Mouse (Mus musculus) ovary, postnatal 10 days (tissue): Measurements from ENCODE around the gene Abl1.

Experiments
- DNase-seq: peaks from one replicate; pipeline ENCODE4 v3.0.0; 2022; ENCODE audit warnings: low spot score

The Abl1 gene

GRCm38 (mm10) chr2:31745741-31746243 lies 57.6 kb downstream of the Abl1 start:
- no peak for DNase-seq

- no peak for DNase-seq
Measured at GRCm38 (mm10) chr2:31746835-31747234, 58.7 kb downstream of the Abl1 start.

GRCm38 (mm10) chr2:31749046-31749709 lies 61.0 kb downstream of the Abl1 start:
- DNase-seq = no peak

DNA sequence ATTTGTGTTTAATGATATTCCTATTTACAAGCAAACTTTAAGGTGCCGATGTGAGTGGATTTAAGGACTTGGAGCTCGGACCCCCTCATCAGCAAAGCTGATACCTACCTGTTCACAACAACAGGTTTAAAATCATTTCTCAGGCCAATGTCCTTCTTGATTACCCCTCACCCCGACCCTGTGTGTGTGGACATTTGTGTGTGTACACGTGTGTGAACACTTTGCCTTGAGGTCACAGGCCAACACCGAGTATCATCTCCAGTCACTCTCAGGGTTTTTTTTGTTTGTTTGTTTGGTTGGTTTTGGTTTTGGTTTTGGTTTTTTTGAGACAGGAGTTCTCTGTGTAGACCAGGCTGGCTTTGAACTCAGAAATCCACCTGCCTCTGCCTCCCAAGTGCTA lies 62.0 kb downstream of the Abl1 start:
- DNase-seq = no peak

DNA sequence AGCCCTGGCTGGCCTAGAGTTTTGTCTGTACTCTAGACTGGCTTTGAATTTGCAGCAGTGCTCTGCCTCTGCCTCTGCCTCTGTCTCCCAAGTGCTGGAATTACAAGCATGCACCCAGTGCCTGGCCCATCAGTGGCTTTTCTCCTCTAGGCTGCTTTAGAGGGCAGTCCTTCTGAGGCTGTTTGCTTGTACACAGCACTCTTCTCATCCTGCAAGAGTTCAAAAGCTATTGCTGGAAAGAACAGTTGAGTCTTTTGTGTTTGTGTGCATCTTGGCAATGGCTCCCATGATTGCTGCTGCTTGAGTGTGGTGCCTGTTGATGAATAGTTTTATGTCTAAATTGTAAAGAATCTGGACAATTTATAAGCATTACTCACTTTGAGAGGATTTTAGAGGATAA lies 69.3 kb downstream of the Abl1 start:
- no peak for DNase-seq

GRCm38 (mm10) chr2:31758966-31759365 lies 70.8 kb downstream of the Abl1 start:
- no peak for DNase-seq

DNA sequence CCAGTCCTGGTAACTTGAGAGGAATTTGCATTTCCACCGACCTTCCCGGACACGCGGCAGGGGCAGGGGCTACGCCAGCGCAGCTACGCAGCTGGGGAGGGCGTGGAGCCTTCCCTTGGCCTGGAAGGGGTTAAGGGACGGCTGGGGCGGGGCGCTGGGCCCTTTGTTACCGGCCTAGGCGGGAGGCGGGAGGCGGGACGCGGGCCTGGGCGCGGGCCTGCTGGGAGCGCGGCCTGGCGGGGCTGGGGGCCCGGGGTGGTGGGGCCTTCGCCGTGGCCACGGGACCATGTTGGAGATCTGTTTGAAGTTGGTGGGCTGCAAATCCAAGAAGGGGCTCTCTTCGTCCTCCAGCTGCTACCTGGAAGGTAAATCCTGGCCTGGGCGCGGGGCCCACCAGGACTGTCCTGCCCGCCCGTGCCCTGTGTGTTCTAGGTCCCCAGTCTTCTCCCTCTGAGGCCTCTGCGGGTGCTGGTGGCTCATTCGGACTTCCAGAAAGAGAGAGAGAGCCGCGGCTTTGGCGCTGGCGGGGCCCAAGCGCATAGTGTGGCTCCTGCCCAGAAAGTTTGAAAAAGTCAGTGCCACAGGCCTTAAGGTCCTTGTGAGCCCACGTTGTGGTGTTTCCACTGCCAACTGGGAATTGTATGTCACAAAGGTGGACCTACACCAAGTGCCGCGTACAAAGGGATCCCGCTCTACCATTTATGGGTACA lies 71.7 kb downstream of the Abl1 start:
- peak; percentile 82 for DNase-seq

- DNase-seq = no peak
Measured at GRCm38 (mm10) chr2:31760486-31760885, 72.3 kb downstream of the Abl1 start.

DNA sequence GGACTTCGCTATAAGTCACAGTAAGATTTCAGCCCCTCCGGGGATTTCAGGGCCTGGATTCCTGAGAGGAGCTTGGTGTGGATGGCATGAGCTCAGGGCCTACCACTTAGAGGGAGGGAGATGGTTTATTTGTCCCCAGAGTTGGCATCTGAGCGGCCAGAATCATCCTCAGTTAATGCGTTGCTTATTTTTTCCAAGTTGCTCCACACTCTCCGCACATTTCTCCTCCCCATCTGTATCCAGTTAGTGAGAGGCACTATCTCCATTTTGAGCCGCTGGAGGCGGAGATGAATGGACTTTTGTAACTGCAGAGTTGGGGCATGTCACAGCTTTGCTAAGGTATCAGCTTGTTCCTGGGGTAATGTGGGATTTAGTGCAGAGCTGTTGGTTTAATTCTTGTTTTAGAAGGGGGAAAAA lies 72.9 kb downstream of the Abl1 start:
- DNase-seq = no peak

DNA sequence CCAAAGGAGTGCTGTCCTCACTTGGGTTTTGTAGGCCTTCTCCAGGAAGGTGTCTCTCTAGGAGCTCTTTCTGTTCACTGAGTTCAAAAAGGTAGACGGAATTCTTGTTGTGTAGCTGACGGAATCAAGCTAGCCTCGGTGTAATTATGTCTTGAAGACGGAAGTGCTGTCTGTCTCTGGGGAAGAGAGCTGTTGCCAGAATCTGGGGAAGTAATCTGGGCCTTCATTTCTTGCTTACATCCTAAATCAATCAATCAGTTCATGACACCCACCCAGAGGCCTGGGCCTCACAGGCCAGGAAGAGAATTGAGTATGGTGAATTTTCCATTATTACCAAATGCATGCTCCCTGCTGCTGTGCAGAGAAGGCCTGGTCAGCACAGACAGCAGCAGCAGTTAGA lies 73.4 kb downstream of the Abl1 start:
- no peak for DNase-seq

DNA sequence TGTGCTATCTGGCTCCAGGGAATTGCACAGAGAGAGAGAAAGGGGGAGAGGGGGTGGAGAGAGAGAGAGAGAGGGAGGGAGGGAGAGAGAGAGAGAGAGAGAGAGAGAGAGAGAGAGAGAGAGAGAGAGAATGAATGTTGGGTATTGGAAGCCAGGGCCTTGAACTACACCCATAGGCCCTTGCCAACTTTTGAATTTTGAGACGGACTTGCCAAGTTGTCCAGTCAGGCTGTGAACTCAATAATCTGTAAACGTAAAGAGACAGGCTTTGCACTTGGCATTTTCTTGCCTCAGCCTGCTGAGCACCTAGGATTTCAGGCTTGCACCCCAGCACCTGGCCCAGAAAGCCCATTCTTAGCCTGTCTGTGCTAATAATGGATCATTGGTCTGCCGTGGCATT lies 74.0 kb downstream of the Abl1 start:
- DNase-seq = no peak

DNA sequence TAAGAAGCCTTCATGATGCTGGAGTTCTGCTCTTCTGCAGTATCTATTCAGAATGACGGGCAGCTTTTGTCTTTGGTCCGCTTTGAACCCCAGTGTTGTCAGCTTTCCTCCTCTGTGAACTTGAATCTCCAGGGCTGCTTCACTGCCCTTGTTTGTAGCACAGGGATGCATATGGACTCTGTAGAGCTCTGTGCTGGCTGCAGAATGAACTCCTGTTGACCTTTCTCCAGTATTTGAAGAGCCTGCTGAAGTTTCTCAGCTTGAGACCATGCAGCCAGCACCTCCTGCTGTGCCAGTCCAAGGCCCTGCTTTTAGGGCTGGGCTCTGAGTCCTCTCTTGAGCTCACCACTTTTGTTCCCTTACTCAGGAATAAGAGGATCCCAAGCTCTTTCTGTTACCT lies 74.7 kb downstream of the Abl1 start:
- DNase-seq = no peak

DNA sequence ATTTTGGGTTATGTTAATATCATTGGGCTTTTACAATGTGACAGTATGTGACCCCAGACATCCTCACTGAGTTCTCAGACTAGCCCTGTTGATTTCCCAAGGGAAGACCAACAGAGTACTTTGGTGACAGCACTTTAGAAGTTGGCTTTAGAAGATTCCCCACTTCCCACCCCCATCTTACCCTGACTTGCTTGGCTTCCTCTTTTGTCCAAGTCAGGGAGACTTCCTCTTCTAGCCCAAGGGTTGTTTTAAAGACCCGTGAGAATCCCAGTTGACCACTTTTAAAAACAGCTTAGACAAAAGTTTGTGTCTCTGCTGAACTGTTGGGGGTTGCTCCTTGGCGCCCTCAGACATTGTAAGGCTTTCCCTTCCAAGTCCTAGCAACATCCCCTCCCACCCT lies 75.1 kb downstream of the Abl1 start:
- no peak for DNase-seq

DNA sequence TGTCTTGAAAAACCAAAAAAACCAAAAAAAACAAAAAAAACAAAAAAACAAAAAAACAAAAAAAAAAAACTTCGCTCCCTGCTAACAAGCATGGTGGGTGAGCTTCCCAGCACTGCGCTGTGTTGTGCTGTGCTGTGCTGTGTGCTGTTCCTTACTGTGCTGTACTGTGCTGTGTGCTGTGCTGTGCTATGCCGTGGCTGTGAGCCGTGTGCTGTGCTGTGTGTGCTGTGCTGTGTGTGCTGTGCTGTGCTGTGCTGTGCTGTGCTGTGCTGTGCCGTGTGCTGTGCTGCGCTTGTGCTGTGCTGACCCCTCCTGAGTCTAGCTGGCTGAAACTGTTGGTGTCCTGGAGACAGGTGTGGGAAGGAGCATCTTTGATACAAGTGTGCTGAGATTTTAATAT lies 78.9 kb downstream of the Abl1 start:
- no peak for DNase-seq

- no peak for DNase-seq
Measured at GRCm38 (mm10) chr2:31767815-31768214, 79.6 kb downstream of the Abl1 start.

DNA sequence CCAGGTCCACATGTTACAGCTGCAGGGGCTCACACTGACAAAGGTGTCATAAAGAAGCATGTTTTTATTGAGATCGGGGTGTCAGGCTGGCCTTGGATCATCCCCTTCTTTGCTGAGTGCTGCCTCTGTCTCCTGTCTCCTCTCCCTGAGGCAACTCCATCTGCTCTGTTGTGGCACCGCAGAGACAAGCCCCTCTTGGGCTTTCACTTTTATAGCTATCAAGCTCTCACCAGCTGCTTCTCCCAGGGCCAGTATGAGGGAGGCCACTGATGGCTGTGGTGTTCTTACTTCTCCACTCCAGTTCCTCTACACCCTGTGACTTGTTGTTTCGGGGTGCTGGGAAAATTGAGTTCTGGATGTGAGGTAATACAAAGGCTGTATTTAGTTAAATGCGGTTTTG lies 80.9 kb downstream of the Abl1 start:
- no peak for DNase-seq

DNA sequence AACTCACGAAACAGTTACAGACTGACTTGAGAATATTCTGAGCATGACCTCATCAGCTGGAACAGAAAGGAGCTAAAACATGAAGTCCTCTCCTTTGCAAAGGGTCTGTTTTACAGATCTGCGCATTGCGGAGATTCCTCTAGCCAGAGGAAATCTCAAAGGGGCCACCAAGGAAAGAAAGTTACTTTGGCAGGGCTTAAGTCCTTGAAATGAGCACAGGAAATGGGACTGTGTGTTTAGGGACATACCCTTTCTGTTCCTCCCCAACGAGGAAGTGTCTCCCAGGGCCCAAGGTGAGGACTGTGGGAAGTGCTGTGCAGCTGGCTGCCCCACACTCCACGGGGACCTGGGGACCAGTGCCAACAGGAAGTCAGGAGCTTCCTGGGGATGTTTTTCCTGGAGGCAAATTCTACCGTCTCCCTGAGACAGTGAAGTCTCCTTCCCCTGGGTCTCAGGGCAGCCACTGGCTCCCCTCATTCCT lies 81.5 kb downstream of the Abl1 start:
- DNase-seq = no peak

DNA sequence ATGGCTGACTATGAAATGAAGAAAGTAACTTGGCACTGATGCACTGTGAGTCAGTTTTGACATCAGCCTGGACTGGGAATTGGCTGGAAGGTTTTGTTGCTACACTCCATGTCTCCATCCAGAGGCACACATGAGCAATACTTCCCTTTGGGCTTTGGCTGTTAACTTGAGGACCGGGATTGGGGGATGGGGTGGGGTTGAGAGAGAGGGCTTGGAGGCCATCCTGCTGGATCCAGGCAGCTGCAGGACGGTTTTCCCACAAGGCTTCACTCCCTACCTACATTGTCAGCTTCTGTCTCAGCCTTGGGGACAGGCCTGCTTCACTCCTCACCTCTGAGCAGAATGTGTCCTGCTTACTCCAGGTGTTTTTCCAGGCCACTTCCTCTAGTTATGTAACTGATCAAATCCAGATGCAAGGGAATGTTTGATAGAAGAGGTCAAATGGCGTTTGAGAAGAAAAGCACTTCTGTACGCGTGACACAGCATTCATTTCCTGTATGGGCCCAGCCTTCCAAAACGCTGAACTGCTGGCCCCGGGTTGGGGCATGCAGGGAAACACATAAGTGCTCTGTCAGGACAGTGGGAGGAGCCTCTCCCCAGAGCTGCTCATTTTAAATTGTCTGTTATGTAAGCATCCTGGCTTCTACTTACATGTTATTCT lies 82.7 kb downstream of the Abl1 start:
- no peak for DNase-seq

DNA sequence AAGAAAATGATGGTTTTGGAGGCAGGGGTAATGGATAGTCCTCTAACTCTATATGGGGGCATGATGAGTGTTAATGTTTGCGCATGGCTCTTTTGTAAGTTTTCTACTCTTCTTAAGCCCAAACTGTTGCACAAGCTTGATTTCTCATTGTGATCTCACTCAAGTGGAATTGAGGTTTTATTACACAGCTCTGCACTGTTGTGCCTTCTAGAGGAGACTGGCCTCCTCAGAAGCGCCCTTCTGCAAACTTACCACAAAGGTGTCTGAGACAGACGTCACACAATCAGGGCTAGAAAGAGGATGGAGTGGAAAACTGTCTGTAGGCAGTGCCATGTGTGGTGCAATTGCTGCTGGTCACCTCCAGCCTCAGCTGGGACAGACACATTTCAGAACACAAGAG lies 88.3 kb downstream of the Abl1 start:
- no peak for DNase-seq

DNA sequence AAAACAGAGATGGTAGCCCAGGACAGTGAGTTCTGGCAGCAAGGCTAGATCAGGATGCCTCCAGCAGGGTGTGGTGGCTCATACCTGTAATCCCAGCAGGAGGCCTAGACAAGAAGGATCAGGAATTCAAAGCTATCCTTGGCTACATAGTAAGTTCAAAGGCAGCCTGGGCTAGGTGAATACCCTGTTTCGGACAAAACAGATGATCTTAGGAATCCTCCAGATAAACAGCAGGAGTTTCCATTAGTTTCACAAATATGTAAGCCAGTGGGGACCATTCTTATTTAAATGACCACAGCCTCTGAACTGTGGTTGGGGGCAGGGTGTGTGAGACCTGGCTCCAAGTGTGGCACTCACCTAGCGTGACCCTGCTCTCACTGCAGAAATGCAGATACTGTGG lies 91.1 kb downstream of the Abl1 start:
- DNase-seq = no peak

DNA sequence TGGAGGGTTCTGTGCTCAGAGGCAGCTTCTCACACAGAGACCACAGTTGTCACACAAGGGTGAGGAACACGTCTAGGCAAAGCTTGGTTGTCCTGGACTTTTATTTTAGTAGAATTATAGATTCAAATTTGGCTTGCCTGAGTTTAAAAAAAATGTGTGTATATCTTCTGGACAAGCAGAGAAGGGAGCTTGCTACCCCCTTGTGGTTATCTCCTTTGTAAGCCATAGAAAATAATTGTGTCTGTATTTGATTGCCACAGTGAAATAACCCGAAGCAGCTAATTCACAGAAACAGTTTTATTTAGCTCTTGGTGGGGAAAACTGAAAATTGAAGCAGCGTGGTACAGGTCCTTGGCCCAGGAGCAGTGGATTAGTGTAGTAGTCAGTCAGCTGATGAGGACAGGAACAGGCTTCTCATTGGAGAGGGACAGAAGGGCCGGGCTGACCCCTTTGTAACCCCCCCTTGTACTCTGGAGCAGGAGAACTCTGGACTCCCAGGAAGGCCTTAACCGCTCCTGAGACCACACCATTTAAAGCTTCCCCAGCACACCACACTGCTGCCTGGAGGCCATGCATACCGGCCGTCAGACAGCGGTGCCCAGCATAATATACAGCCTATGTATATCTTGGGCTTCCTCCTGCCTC lies 94.9 kb downstream of the Abl1 start:
- DNase-seq = no peak

GRCm38 (mm10) chr2:31785074-31785473 lies 96.9 kb downstream of the Abl1 start:
- DNase-seq = no peak

- peak; percentile 64 for DNase-seq
Measured at GRCm38 (mm10) chr2:31787029-31787428, 98.9 kb downstream of the Abl1 start.
